Mouse (Mus musculus) urinary bladder, adult 2 months (tissue): Measurements from ENCODE around the gene Thrap3. TPM values are rescaled to one million over a fixed set of nuclear protein-coding genes. Genes with fewer than 3 reads are reported as not detected.
"Not testable (repeated sequence)": the region's sequence is repeated elsewhere in the genome, so short reads cannot be mapped to it uniquely, and the experiment has no call there.

Experiments
- DNase-seq: peaks from one replicate; pipeline ENCODE4 v3.0.0; 2022; ENCODE audit warnings: low spot score
- polyA plus RNA-seq: library from polyadenylated mRNA; depleted of rRNA; stranded (reverse); fragments of >200 nt; gene quantifications from 2 replicates; pipeline ENCODE4 v1.2.3, GENCODE M21; 2012

Gene Thrap3
- polyA plus RNA-seq, 1 experiment, result 111 TPM

- not testable (repeated sequence) for DNase-seq
These were observed 17.0 kb upstream of the Thrap3 start for GRCm38 (mm10) chr4:126219540-126219939.

GRCm38 (mm10) chr4:126217771-126218170 lies 15.2 kb upstream of the Thrap3 start:
- DNase-seq, result no peak

- no peak for DNase-seq
These were observed 4.5 kb upstream of the Thrap3 start for GRCm38 (mm10) chr4:126207081-126207480.

GRCm38 (mm10) chr4:126205386-126205785 lies 2.8 kb upstream of the Thrap3 start:
- no peak for DNase-seq

GRCm38 (mm10) chr4:126204661-126205230 lies 2.2 kb upstream of the Thrap3 start:
- DNase-seq, result no peak

DNA sequence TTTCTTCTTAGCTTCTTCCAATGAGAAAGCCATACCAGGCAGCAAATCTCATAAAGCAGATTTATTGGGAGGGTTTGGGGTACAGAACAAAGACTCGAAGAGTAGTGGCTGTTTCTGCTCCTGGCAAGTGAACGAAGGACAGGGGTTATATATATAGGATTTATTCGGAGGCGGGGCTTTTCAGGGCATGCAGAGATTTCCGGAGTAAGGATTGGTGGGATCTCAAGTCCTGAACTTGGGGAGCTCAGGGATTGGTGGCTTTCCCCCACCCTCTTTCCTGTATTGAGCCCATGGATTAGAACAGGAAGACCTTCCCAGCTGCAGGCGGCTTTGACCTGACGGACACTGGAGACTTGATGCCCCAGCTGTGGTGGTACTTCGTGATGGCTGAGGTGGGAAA lies 1.5 kb upstream of the Thrap3 start:
- no peak for DNase-seq

- DNase-seq, result no peak
These were observed 856 bp upstream of the Thrap3 start for GRCm38 (mm10) chr4:126203336-126203895.

DNA sequence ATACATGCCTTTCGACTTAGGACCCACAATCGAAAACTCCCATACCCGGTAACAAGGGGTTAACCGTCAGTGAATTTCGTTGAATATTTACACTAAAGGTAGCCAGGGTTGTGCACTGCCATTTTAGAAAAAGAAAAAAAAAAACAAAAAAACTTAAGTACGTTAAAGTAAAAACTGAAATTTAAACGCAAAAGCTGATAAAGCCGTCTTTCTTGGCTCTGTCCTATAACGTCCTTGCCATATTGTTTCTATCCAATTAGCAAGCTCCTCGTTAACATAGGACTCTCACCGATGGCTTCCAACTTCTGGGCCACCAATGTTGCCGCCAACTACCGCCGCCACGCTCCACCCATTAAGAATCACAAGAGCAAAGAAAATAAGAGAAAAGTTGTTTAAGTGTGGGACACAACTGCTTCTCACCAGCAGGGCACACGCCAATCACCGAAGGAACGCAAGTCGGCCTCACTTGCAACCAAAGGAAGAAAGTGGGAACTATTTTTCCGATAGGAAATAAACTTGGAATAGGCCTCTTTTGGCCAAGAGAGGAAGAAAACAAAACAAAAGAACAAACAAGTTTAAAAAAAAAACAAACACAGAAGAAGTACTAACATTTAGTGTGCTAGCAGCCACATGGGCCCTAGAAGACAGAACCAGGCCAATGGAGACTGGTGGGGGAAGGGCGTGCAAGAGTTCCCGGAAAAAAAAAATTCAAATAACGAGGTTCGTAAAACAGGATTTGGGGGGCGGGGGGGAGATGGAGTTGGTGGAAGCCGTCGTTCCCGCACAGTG lies 852 bp downstream of the Thrap3 start:
- DNase-seq, result no peak

- no peak for DNase-seq
These were observed 1.9 kb downstream of the Thrap3 start for GRCm38 (mm10) chr4:126200656-126201055.

DNA sequence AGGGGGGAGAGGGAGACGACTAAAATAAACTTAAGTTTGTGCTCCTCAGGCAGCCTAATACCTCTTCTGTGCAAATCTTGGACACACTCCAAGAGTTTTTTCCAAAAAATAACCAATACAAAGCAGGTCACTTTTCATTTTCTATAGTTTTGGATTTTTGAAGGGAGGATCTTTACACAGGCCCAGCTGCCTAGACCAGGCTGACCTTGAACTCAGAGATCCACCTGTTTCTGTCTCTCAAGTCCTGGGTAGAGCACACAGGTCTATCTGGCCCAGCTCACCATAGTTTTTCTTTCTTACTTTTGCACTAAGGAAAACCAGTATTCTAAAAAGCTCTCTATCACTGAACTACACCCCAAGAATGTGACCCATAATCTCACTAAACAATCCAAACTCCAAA lies 2.5 kb downstream of the Thrap3 start:
- DNase-seq, result no peak

- DNase-seq, result no peak
These were observed 3.0 kb downstream of the Thrap3 start for GRCm38 (mm10) chr4:126199556-126199955.

DNA sequence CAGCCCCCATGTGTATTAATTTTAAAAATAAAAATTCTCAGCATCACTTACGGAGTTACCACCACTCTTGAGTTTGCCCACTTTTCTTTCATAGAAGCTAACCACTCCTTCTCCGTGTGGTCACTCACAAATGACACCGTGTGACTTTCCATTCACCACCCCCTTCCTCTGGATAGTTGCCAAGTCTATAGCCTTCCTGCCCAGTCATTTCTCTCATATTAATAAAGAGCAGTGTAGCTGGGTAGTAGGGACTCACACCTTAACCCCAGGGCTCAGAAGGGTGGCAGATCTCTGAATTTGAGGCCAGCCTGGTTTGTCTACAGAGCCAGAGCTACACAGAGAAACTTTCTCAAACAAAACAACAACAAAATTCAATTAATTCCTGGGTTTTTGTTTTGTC lies 5.1 kb downstream of the Thrap3 start:
- no peak for DNase-seq

DNA sequence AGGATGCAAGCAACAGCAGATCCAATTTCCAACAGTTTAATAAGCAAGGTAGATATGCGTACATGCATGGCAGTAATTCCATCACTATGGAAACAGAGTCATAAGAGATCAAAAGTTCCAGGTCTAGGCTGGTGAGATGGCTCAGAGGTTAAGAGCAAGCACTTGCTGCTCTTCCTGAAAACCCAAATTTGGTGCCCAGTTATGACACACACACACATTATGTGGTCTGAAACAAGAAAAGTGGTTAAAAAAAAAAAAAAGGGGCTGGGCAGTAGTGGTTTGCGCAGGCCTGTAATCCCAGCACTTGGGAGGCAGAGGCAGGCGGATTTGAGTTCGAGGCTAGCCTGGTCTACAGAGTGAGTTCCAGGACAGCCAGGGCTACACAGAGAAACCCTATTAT lies 7.6 kb downstream of the Thrap3 start:
- DNase-seq, result no peak

GRCm38 (mm10) chr4:126194216-126194615 lies 8.3 kb downstream of the Thrap3 start:
- no peak for DNase-seq

GRCm38 (mm10) chr4:126190636-126191035 lies 11.9 kb downstream of the Thrap3 start:
- no peak for DNase-seq

DNA sequence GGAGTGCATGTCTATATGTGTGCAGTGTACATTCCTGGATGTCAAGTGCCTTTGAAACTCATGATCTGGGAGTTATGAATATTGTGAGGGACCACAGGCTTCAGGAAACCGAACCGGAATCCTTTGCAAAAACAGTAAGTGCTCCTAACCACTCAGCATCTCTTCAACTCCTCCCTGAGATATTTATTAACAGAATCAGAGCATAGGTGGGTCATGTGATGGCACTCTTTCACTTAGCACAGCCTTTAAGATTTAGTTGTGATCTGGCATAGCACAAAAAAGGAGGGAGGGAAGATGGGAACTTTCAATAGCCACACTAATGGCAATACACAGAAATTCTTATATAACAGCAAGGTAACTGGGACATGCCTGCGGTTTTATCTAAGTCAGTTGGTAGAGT lies 15.5 kb downstream of the Thrap3 start:
- DNase-seq, result no peak

- DNase-seq, result no peak
These were observed 19.5 kb downstream of the Thrap3 start for GRCm38 (mm10) chr4:126183034-126183433.

- DNase-seq, result no peak
These were observed 21.2 kb downstream of the Thrap3 start for GRCm38 (mm10) chr4:126181170-126181957.

DNA sequence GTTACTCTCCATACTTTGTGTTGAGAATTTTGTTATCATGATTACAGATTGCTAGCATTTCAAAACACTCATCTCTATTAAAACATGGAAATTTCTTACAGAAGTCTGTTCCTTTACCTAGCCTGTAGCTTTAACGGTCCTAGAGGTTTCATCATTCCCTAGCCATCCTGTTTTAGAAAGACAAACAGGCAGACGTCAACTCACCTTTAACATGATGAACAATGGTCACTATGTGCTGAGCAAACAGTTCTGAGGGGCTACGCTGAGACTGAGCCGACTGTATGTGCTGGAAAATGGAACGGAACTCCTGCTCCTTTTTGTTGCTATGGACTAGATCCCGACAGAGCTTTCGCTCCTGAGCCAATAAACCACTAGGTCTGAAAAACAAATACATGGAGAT lies 26.6 kb downstream of the Thrap3 start:
- not testable (repeated sequence) for DNase-seq

- DNase-seq, result no peak
These were observed 28.8 kb downstream of the Thrap3 start for GRCm38 (mm10) chr4:126173800-126174199.

DNA sequence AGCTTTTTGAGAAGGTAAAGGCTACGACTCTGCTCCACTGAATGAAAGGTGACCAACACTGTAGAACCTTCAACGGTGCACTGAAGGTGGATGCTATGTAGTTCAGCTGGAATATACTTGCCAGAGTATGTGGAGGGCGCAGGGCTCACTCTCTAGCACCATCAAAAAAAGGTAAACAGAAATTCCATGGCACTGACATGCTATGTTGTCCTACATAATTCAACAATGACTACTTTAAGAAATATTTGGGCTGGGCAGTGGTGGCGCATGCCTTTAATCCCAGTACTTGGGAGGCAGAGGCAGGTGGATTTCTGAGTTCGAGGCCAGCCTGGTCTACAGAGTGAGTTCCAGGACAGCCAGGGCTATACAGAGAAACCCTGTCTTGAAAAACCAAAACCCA lies 31.8 kb downstream of the Thrap3 start:
- DNase-seq, result peak; percentile 15

GRCm38 (mm10) chr4:126168851-126169250 lies 33.7 kb downstream of the Thrap3 start:
- peak; percentile 20 for DNase-seq
